Mouse (Mus musculus): ENCODE results near the gene Gm3238. TPM values are rescaled to one million over a fixed set of nuclear protein-coding genes. Genes with fewer than 3 reads are reported as not detected.
A peak's percentile ranks its signal among the peaks of the same experiment; 100 is the strongest.

Gene Gm3238
- polyA plus RNA-seq, 1 experiment from 2014 or later: not detected

- no peak for ATAC-seq
- WGBS: 81% methylated on average over 4 of the region's 4 CpGs
Observed at GRCm38 (mm10) chr10:77738929-77739328, 32.2 kb downstream of the Gm3238 start.

GRCm38 (mm10) chr10:77735928-77736327, 35.2 kb downstream of the Gm3238 start:
- no peak for TF ChIP-seq CTCF (IDR thresholded peaks at IDR 0.05; ENCODE audit: low read depth)
- Histone ChIP-seq H3K4me2 (replicated peaks; ENCODE audit: low read depth) (no peak overlapping the region), H3K27ac (ENCODE audit: low read depth, low read length) (no peak overlapping the region), H3K9ac (ENCODE audit: low read depth, low read length) (no peak overlapping the region), H3K36me3 (ENCODE audit: control insufficient read depth, insufficient read depth) (no peaks in the 10 kb centered on the region), H3K4me1 (replicated peaks; ENCODE audit: control insufficient read depth, insufficient read depth, low read length) (no peaks in the 10 kb centered on the region), H3K4me3 (ENCODE audit: low read depth, low read length) (no peak overlapping the region), H3K9me3 (ENCODE audit: control insufficient read depth) (no peaks in the 10 kb centered on the region), H3K27me3 (replicated peaks; ENCODE audit: control insufficient read depth, insufficient read depth, low read length) (no peaks in the 10 kb centered on the region)
- WGBS: 97% methylated on average over 1 of the region's 1 CpGs
- ATAC-seq: no peak

More at GRCm38 (mm10) chr10:77738929-77739328, 32.2 kb downstream of the Gm3238 start:
- Histone ChIP-seq H3K27ac (ENCODE audit: low read depth, low read length) (no peak overlapping the region), H3K4me2 (replicated peaks; ENCODE audit: low read depth) (no peak overlapping the region), H3K27me3 (replicated peaks; ENCODE audit: control insufficient read depth, insufficient read depth, low read length) (no peaks in the 10 kb centered on the region), H3K4me1 (replicated peaks; ENCODE audit: control insufficient read depth, insufficient read depth, low read length) (no peaks in the 10 kb centered on the region), H3K9me3 (ENCODE audit: control insufficient read depth) (no peaks in the 10 kb centered on the region), H3K9ac (ENCODE audit: low read depth, low read length) (no peak overlapping the region), H3K36me3 (ENCODE audit: control insufficient read depth, insufficient read depth) (no peaks in the 10 kb centered on the region), H3K4me3 (ENCODE audit: low read depth, low read length) (no peak overlapping the region)
- TF ChIP-seq CTCF (IDR thresholded peaks at IDR 0.05; ENCODE audit: low read depth): no peak

DNA sequence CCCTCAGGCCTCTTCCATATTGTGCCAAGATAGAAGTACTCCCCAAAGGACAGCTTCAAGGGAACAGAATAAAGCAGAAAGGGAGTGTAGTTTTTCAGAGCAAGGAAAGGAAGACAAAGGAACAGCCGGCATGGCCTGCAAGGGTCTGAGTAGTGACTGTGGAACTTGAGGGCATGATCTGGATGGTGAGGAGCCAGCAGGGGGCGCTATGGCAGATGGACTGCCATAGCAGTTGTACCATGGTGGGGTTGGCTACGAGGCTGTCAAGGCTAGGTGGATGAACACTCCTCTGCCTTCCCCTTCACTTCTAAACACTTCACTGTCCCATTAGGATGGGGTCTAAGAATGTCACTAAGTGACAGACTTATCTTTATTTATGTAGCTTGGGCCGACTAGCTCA, 41.9 kb downstream of the Gm3238 start:
- Histone ChIP-seq H3K9ac (ENCODE audit: low read depth, low read length) (no peak overlapping the region), H3K27ac (ENCODE audit: low read depth, low read length) (no peak overlapping the region), H3K27me3 (replicated peaks; ENCODE audit: control insufficient read depth, insufficient read depth, low read length) (no peaks in the 10 kb centered on the region), H3K4me2 (replicated peaks; ENCODE audit: low read depth) (no peak overlapping the region), H3K4me3 (ENCODE audit: low read depth, low read length) (no peak overlapping the region), H3K4me1 (replicated peaks; ENCODE audit: control insufficient read depth, insufficient read depth, low read length) (no peaks in the 10 kb centered on the region), H3K9me3 (ENCODE audit: control insufficient read depth) (no peaks in the 10 kb centered on the region), H3K36me3 (ENCODE audit: control insufficient read depth, insufficient read depth) (no peaks in the 10 kb centered on the region)
- peak; percentile 64 for TF ChIP-seq CTCF (IDR thresholded peaks at IDR 0.05; ENCODE audit: low read depth)
- no peak for ATAC-seq
- WGBS: 46% methylated on average over 4 of the region's 4 CpGs

- Histone ChIP-seq H3K4me2 (replicated peaks; ENCODE audit: low read depth) (no peak overlapping the region), H3K36me3 (ENCODE audit: control insufficient read depth, insufficient read depth) (no peaks in the 10 kb centered on the region), H3K9ac (ENCODE audit: low read depth, low read length) (no peak overlapping the region), H3K4me3 (ENCODE audit: low read depth, low read length) (no peak overlapping the region), H3K9me3 (ENCODE audit: control insufficient read depth) (no peaks in the 10 kb centered on the region), H3K4me1 (replicated peaks; ENCODE audit: control insufficient read depth, insufficient read depth, low read length) (no peaks in the 10 kb centered on the region), H3K27me3 (replicated peaks; ENCODE audit: control insufficient read depth, insufficient read depth, low read length) (no peaks in the 10 kb centered on the region), H3K27ac (ENCODE audit: low read depth, low read length) (no peak overlapping the region)
- TF ChIP-seq CTCF (IDR thresholded peaks at IDR 0.05; ENCODE audit: low read depth): peak; percentile 45
- WGBS: 77% methylated on average over 4 of the region's 4 CpGs
- no peak for ATAC-seq
Observed at GRCm38 (mm10) chr10:77728280-77728679, 42.8 kb downstream of the Gm3238 start.

DNA sequence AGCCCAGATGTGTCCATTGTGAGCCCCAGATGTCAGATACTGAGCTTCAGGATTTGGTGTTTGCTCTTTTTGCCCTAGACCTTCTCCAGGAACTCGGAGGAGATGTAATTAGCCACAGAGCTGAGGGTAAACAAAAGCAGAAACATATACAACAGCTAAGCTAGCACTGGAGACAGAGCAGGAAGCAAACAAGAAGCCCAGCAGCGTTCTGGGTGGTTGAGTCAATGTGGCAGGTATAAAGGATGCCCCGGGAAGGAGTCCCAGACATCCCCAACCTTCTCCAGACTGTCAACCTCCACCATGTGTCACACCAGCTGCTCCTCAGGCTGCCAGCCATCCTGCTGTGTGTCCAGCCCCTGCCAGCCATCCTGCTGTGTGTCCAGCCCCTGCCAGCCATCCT, 44.9 kb downstream of the Gm3238 start, which contains the start of gene Gm10100:
TSS of gene Gm10100 (plus strand) at position 301 of the 400 bp plus-strand sequence.
- H3K9me3 ChIP-seq (ENCODE audit: control insufficient read depth): no peaks in the 10 kb centered on the region
- ATAC-seq: no peak
- no peak within 1 kb of the TSS for H3K4me3 ChIP-seq (ENCODE audit: low read depth, low read length)
- TF ChIP-seq CTCF (IDR thresholded peaks at IDR 0.05; ENCODE audit: low read depth): no peak
- no peak within 1 kb of the TSS for H3K27ac ChIP-seq (ENCODE audit: low read depth, low read length)
- no peak within 1 kb of the TSS for H3K4me2 ChIP-seq (replicated peaks; ENCODE audit: low read depth)
- no peak within 1 kb of the TSS for H3K9ac ChIP-seq (ENCODE audit: low read depth, low read length)
- no peaks in the 10 kb centered on the region for H3K4me1 ChIP-seq (replicated peaks; ENCODE audit: control insufficient read depth, insufficient read depth, low read length)
- WGBS: 28% methylated on average over 3 of the region's 3 CpGs
- H3K27me3 ChIP-seq (replicated peaks; ENCODE audit: control insufficient read depth, insufficient read depth, low read length): no peaks in the 10 kb centered on the region
- H3K36me3 ChIP-seq (ENCODE audit: control insufficient read depth, insufficient read depth): no peaks in the 10 kb centered on the region

DNA sequence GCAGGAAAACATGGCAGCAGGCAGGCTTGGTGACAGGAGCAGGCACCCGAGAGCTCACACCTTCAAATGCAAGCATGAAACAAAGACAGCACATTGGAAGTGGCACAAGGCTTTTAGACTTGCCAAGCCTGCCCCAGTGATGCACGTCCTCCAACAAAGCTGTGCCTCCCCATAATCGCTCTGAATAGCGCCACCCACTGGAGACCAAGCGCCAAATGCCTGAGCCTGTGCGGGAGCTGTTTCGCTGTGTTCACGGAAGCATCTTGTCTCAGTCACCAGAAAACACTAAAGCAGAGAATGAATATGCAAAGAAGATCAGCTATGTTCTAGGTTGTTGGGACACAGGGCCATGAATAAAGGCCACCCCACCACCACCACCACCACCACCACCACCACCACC, 46.3 kb downstream of the Gm3238 start:
- H3K27me3 ChIP-seq (replicated peaks; ENCODE audit: control insufficient read depth, insufficient read depth, low read length): no peaks in the 10 kb centered on the region
- 79% methylated on average over 8 of the region's 8 CpGs for WGBS
- no peak overlapping the region for H3K27ac ChIP-seq (ENCODE audit: low read depth, low read length)
- no peaks in the 10 kb centered on the region for H3K9me3 ChIP-seq (ENCODE audit: control insufficient read depth)
- TF ChIP-seq CTCF (IDR thresholded peaks at IDR 0.05; ENCODE audit: low read depth): peak; percentile 31
- no peak for ATAC-seq
- no peaks in the 10 kb centered on the region for H3K36me3 ChIP-seq (ENCODE audit: control insufficient read depth, insufficient read depth)
- no peak overlapping the region for H3K4me2 ChIP-seq (replicated peaks; ENCODE audit: low read depth)
- H3K4me3 ChIP-seq (ENCODE audit: low read depth, low read length): no peak overlapping the region
- no peaks in the 10 kb centered on the region for H3K4me1 ChIP-seq (replicated peaks; ENCODE audit: control insufficient read depth, insufficient read depth, low read length)
- no peak overlapping the region for H3K9ac ChIP-seq (ENCODE audit: low read depth, low read length)

Other genes starting within 250 kb of the Gm3238 start
- gene Itgb2, start 241.1 kb downstream of the Gm3238 start, polyA plus RNA-seq (2015; fragmentation: Nextera tagmentation; extraction: Ambion mirVana): 1.7 and 2.1 TPM in 2 replicates
- gene Pttg1ip, start 189.6 kb downstream of the Gm3238 start, polyA plus RNA-seq (2015; fragmentation: Nextera tagmentation; extraction: Ambion mirVana): 200 and 201 TPM in 2 replicates
- 256 and 269 TPM in 2 replicates for gene Sumo3, start 165.2 kb downstream of the Gm3238 start, polyA plus RNA-seq (2015; fragmentation: Nextera tagmentation; extraction: Ambion mirVana)
- gene Gm49325, start 165.1 kb downstream of the Gm3238 start, polyA plus RNA-seq (2015; fragmentation: Nextera tagmentation; extraction: Ambion mirVana): 18.9 TPM in 2 replicates
- 36.4 and 37.8 TPM in 2 replicates for gene Ube2g2, start 149.1 kb downstream of the Gm3238 start, polyA plus RNA-seq (2015; fragmentation: Nextera tagmentation; extraction: Ambion mirVana)
- gene Tspear, start 84.8 kb downstream of the Gm3238 start, polyA plus RNA-seq (2015; fragmentation: Nextera tagmentation; extraction: Ambion mirVana): 0.10 and 0.20 TPM in 2 replicates
- not detected in 2 replicates for gene Gm19402, start 80.6 kb downstream of the Gm3238 start, polyA plus RNA-seq (2015; fragmentation: Nextera tagmentation; extraction: Ambion mirVana)
- not detected in 2 replicates for gene Gm9508, start 74.1 kb downstream of the Gm3238 start, polyA plus RNA-seq (2015; fragmentation: Nextera tagmentation; extraction: Ambion mirVana)
- not detected in 2 replicates for gene Gm10272, start 64.7 kb downstream of the Gm3238 start, polyA plus RNA-seq (2015; fragmentation: Nextera tagmentation; extraction: Ambion mirVana)
- not detected in 2 replicates for gene Gm10024, start 59.9 kb downstream of the Gm3238 start, polyA plus RNA-seq (2015; fragmentation: Nextera tagmentation; extraction: Ambion mirVana)
- not detected in 2 replicates for gene Gm10142, start 55.5 kb downstream of the Gm3238 start, polyA plus RNA-seq (2015; fragmentation: Nextera tagmentation; extraction: Ambion mirVana)
- gene Krtap12-1, start 50.7 kb downstream of the Gm3238 start, polyA plus RNA-seq (2015; fragmentation: Nextera tagmentation; extraction: Ambion mirVana): not detected in 2 replicates
- gene Gm10100, start 44.8 kb downstream of the Gm3238 start, polyA plus RNA-seq (2015; fragmentation: Nextera tagmentation; extraction: Ambion mirVana): not detected in 2 replicates
- gene Gm18596, start 28.7 kb downstream of the Gm3238 start, polyA plus RNA-seq (2015; fragmentation: Nextera tagmentation; extraction: Ambion mirVana): not detected in 2 replicates
- gene Gm9736, start 20.0 kb downstream of the Gm3238 start, polyA plus RNA-seq (2015; fragmentation: Nextera tagmentation; extraction: Ambion mirVana): not detected in 2 replicates
- gene Gm3233, start 11.6 kb downstream of the Gm3238 start, polyA plus RNA-seq (2015; fragmentation: Nextera tagmentation; extraction: Ambion mirVana): not detected in 2 replicates
- not detected in 2 replicates for gene Gm7138, start 5.6 kb upstream of the Gm3238 start, polyA plus RNA-seq (2015; fragmentation: Nextera tagmentation; extraction: Ambion mirVana)
- gene Gm3250, start 11.2 kb upstream of the Gm3238 start, polyA plus RNA-seq (2015; fragmentation: Nextera tagmentation; extraction: Ambion mirVana): not detected in 2 replicates
- not detected in 2 replicates for gene Gm7137, start 16.9 kb upstream of the Gm3238 start, polyA plus RNA-seq (2015; fragmentation: Nextera tagmentation; extraction: Ambion mirVana)
- not detected in 2 replicates for gene Gm9639, start 23.8 kb upstream of the Gm3238 start, polyA plus RNA-seq (2015; fragmentation: Nextera tagmentation; extraction: Ambion mirVana)
- not detected in 2 replicates for gene Gm19668, start 27.8 kb upstream of the Gm3238 start, polyA plus RNA-seq (2015; fragmentation: Nextera tagmentation; extraction: Ambion mirVana)
- not detected in 2 replicates for gene Gm9507, start 40.5 kb upstream of the Gm3238 start, polyA plus RNA-seq (2015; fragmentation: Nextera tagmentation; extraction: Ambion mirVana)
- not detected in 2 replicates for gene Gm2696, start 43.4 kb upstream of the Gm3238 start, polyA plus RNA-seq (2015; fragmentation: Nextera tagmentation; extraction: Ambion mirVana)
- gene Krtap10-4, start 55.8 kb upstream of the Gm3238 start, polyA plus RNA-seq (2015; fragmentation: Nextera tagmentation; extraction: Ambion mirVana): not detected in 2 replicates
- gene Krtap10-10, start 64.6 kb upstream of the Gm3238 start, polyA plus RNA-seq (2015; fragmentation: Nextera tagmentation; extraction: Ambion mirVana): not detected in 2 replicates
- not detected in 2 replicates for gene Gm36176, start 75.5 kb upstream of the Gm3238 start, polyA plus RNA-seq (2015; fragmentation: Nextera tagmentation; extraction: Ambion mirVana)
- gene Gm10318, start 81.5 kb upstream of the Gm3238 start, polyA plus RNA-seq (2015; fragmentation: Nextera tagmentation; extraction: Ambion mirVana): not detected in 2 replicates
- gene Gm3285, start 90.7 kb upstream of the Gm3238 start, polyA plus RNA-seq (2015; fragmentation: Nextera tagmentation; extraction: Ambion mirVana): not detected in 2 replicates
- gene Lrrc3, start 131.2 kb upstream of the Gm3238 start, polyA plus RNA-seq (2015; fragmentation: Nextera tagmentation; extraction: Ambion mirVana): 2.1 TPM in 2 replicates
- 0.66 and 1.1 TPM in 2 replicates for gene Trpm2, start 199.2 kb upstream of the Gm3238 start, polyA plus RNA-seq (2015; fragmentation: Nextera tagmentation; extraction: Ambion mirVana)
- gene 1810043G02Rik, start 207.2 kb upstream of the Gm3238 start, polyA plus RNA-seq (2015; fragmentation: Nextera tagmentation; extraction: Ambion mirVana): 8.5 and 8.6 TPM in 2 replicates
- gene Pfkl, start 238.8 kb upstream of the Gm3238 start, polyA plus RNA-seq (2015; fragmentation: Nextera tagmentation; extraction: Ambion mirVana): 42.3 and 51.1 TPM in 2 replicates

Measured in intestine, postnatal 0 days (tissue).